Mouse (Mus musculus): ENCODE data around the gene Ttc38. TPM values are rescaled to one million over a fixed set of nuclear protein-coding genes. Genes with fewer than 3 reads are reported as not detected.

The Ttc38 gene
- polyA plus RNA-seq (2017; shearing (Covaris generic)) = 10 to 100 TPM; 11.3 to 13.0 TPM

DNA sequence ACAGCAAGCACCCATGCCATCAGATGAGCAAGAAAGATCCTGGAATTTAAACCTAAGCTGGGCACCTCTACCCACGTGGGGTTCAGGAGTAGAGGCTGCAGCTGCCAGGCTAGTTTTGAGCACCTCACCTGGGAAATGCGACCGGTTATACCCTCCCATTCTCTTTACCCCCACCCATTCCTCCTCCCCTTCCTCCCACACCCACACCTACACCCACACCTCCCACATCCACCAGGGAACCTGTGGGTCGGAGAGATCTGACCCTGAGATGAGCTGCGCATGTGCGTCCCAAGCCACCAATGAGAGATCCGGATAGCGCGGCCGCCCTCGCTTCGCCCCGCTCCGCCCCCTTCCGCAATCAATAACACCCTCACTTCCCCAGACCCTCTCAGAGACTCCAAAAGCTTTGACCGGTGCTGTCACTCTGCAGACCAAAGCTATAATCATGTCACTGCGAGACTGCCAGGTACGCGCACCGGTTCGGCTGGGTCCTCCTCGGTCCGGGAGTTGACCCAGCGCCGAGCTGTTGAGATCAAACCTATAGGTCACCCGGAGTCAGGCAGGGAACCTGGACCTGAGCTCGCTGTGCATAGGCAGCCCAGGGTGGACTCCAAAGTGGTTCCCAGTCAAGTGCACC lies at the start of gene Ttc38:
TSS of gene Ttc38 (plus strand) at position 353 of the 637 bp plus-strand sequence.
- ATAC-seq = peak; percentile 91

DNA sequence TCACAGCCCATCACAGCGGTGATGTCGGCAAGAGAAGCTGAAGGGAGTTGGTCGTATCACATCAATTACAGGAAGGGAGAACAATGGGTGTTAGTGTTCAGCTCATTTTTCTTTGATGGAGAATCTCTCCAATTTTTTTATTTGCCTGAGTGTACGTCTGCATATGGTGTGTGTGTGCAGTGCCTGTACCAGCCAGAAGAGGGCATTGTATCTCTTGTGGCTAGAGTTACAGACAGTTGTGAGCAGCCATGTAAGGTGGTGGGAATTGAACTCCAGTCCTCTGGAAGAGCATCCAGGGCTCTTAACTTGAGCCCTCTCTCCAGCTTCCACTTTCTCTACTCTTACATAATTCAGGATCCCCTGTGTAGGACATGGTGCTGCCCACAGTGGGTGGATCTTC lies 49.0 kb upstream of the Ttc38 start:
- ATAC-seq = no peak

DNA sequence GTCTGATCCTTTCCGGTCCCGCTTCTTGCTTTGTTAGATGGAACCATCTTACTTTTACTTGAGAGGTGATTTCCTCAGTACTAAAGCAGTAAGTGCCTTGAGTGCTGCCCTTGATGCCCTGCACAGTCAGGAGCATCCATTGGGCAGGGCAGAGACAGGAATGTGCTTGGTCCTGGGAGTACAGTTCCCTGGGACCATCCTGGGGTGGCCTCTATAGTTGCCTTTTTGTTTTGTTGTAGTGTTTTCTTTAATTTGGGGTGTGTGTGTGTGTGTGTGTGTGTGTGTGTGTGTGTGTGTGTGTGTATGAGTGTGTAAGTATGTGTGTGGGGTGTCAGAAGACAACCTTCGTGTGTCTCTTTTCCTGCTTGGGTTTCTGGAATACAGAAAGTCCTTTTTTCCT lies 47.8 kb upstream of the Ttc38 start:
- no peak for ATAC-seq

DNA sequence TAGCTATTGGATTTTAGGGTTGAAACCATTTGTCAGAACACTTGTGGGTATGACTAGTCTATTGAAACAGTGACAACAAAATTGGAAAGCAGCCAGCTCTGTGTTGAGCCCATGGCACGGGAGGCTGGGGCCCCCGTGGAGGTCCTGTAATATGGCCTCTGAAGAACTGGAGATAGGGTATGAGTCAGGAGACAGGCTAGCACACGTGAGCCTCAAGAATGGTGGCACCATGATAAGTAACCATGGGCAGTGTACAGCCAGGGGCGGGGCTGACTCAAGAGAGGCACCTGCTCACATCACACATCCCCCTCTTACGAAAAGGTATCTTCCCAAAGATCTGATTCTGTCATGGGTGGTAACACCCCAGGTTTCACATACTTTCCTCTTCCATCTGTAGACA lies 45.4 kb upstream of the Ttc38 start:
- ATAC-seq = no peak

DNA sequence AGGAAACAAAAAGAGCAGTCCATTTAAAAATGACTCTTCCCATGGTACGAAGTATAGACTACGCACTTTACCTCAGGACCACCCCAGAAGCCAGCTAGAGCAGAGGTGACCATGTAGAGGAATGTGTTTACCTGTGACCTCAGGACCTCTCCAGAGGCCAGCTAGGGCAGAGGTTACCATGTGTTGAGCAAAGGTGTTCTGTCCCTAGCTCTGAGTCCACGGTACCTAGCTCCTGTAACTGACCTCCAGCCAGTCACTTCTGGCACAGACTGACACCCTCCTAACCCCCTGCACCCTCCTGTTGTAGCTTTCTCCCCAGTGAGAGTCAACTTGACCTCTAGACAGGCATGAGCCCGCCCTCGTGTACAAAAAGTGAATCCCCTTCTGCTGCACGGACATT lies 44.6 kb upstream of the Ttc38 start:
- ATAC-seq = no peak

DNA sequence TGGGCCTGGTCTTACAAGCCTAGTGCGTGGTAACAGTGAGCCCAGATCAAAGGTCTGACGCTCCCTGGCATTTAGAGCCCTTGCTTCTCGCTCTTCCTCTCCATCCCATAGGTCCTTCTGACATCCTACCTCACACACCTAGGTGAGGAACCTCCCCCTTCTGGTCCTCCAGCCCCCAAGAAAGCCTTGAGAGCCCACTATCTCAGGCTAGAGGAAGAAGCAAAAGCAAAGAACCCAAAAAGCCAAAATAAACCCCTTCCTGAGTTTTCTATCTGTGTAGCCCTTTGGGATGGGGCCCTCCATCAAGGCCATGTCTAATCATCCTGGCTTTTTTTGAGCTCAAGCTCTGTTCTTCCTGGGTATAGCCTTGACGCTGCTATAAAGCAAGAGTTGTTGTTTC lies 44.1 kb upstream of the Ttc38 start:
- ATAC-seq = no peak

DNA sequence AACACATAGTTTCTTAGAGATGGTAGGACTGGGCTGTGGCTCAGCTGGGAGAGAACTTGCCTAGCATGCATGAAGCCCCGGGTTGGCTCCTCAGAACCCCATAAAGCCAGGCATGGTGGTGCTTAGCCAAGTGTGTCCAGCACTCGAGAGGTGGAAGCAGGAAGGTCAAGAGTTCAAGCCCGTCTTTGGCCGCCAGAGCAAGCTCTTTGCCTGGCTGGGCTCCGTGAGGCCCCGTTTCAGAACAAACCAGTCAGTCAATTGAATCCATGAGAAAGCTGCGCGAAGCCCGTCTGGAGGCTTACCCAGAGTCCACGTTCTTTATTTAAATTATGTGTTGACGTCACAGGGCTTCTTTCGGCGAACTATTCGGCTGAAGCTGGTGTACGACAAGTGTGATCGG lies 43.5 kb upstream of the Ttc38 start:
- ATAC-seq = no peak

DNA sequence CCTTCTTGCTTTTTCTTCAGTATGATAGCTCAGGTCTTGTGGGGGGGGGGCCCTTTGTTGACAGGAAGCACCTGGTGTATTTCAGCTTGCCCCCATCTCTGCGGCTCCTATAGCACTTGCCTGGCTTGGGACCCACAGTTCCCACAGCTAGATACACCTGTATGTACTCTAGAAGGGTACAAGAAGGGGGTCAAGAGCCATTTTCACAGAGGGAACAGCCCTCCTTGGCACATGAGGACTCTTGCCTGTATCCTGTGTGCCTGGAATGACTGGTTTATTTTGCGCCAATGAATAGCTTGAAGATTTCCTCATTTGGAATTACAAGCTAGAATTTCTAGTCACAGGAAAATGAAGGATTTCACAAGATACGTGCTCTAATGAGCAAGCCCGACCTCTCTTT lies 40.7 kb upstream of the Ttc38 start:
- ATAC-seq = no peak

DNA sequence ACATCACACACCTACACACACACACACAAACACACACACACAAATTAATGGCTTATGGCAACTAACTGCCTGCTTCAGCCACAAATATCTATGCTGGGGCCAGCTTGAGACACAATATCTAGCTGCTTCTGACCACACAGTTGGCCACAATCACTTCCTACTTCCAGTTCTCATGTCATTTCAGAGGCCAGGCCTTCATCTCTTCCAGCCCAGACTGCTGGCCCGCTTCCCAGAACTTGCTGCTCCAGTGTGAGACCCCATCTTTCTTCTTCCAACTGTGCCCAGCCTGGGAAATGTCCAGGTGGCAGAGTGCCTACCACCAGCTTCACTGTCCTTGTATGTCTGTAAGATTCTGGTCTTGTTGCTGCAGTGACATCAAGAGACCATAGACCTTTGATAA lies 39.3 kb upstream of the Ttc38 start:
- ATAC-seq = no peak

DNA sequence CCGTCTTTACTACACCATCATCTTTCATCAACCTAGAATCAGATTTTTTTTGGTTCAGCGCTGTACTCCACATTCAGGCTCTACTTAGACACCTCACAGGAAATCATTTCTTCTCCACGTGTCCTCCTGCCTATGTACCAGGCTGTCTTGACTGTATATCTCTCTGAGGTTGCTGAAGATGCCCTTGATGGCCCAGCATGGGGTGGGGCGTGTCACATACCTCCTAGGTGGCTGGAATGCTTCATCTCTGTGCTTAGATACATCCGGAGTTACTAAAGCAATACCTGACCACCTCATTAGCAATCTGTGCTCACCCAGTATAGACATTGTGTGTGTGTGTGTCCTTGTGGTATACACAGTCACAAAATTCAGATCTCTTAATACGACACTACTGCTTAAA lies 36.6 kb upstream of the Ttc38 start:
- ATAC-seq = no peak

DNA sequence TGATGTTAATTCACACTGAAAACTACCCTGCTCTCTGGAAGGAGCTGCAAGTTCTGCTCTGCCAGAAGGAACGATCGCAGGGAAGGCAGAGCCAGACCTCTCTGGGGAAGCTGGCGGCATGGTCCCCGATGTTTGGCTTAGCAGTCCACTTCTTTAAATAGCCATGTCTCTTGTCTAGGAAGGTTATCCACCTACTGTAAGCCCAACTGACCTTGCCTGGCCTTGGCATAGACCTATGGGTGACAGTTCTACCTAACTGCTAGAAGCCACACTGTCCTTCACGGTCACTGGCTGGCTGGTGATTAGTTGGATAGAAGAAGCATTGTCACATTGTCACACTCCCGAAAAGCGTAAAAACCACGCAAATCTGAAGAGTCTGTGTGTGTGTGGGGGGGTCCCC lies 33.4 kb upstream of the Ttc38 start:
- no peak for ATAC-seq

DNA sequence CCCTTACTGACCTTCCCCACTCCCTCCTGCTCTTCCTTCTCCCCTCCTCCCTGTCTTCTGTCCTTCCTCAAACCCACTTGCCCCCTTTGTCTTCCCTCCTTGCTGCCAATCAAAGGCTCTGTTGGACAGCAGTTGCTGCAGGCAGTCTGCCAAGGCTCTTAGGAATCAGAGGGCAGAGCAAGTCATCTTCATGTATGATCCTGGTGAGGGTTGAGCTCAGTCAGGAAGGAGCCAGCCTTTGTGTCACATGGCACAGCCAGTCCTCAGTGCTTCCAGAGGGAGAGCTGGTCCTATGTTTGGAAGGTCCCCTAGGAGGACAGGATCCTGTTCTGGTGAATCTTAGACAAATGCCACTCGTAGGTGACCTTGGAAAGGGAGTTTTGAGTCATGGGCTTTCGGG lies 29.2 kb upstream of the Ttc38 start:
- no peak for ATAC-seq

DNA sequence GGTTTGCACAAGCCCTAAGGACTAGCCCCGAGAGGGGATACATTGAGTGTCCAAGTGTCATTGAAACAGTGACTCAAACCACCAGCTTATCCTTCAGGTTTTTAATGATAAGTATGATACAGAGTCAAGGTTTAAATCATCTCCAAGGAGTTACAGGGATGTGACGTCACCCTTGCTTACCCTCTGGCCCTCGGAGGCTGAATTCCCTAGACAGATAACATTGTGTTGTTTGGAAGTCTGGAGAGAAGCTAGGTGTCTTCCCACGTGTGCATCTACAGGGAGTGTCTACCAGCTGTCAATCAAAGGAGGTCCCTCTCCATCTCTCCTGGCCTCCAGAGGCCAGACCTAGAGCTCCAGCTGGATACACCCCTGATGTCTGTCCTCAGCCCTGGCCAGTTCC lies 25.2 kb upstream of the Ttc38 start:
- no peak for ATAC-seq

DNA sequence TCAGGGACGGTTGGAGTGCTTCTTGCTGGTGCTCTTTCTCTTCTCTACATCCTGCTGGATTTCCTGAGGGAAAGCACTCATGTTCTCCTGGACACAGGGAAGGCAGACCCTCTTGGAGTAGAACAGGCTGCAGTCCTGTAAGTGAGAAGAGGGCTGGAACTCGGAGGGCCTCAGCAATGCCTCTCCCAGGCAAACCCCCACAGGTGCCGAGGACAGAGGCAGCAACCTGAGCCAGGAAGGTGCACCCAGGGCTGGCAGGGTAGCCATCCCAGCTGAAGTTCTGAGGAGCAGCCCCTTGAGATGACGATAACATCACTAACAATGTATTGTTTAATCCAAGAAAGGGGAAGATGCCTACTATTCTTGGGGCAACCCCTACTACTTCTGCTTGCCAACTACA lies 24.7 kb upstream of the Ttc38 start:
- no peak for ATAC-seq

DNA sequence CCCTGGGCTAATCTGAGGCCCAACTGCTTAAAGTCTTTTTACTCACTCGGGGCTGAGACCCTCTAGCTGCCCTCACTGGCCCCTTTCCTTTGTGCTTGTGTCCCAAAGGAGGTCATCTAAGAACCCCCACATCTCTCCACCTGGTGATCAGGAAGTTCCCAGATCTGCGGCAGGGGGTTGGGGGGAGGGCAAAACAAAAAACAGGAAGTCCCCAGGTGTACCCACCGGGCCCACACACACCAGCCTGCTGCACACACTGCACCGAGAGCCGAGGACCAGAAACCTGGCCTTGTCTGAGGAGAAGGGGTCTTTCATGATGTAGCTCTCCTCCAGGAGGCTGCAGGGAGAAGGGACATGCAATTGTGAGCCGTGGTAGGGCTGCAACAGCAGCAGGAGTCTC lies 24.1 kb upstream of the Ttc38 start:
- no peak for ATAC-seq

DNA sequence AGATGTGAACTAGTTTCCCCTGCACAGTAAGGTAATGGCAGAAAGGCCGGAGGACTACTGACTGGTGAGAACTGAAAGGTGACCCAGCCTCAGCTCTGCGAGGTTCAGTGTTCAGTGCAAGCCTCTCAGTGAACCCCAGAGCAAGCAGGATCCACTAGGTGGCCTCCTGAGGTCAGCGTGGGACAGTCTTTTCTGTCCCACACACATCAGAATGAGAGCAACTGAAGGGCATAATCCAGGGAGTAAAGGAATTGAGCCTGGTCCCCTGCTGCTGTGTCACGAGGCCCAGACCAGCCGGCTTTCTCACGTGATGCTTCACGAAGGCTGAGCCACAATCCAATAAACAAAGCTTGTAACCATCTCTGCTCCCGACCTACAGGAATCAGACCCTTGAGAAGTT lies 23.7 kb upstream of the Ttc38 start:
- ATAC-seq = no peak

DNA sequence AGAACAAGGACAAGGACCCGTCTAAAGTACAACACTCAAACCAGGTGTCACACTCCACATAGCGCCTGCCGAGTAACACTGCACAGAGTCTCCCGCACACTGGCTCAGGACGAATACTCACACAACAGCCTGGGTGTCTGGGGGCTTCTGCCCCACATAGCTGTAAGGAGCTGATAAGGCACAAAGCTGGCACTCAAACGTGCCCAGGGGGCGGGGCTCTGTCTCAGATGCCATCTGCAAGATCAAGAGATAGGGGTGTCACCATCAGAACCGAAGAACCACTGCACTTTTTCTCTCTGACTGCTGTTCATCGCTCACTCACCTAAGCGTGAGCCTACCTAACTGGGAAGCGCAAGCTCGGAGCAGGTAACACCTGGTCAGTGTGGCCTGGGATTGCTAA lies 23.0 kb upstream of the Ttc38 start:
- no peak for ATAC-seq

DNA sequence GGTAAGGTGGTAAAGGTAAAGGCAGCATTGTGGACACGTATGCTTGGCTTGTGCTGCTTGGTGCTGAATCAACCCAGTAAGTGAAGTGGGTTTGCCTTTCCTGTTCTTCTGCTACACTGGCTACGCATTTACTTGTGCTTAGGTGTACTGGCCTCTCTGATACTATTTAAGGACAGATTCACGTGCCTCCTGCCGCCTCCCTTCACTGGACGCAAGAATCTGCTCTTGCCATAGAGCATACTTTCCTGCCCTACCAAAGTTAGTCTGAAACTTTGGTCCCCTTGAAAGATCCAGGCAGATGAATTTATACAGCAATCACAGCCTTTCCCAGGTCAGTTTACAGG lies 21.7 kb upstream of the Ttc38 start:
- ATAC-seq = no peak

DNA sequence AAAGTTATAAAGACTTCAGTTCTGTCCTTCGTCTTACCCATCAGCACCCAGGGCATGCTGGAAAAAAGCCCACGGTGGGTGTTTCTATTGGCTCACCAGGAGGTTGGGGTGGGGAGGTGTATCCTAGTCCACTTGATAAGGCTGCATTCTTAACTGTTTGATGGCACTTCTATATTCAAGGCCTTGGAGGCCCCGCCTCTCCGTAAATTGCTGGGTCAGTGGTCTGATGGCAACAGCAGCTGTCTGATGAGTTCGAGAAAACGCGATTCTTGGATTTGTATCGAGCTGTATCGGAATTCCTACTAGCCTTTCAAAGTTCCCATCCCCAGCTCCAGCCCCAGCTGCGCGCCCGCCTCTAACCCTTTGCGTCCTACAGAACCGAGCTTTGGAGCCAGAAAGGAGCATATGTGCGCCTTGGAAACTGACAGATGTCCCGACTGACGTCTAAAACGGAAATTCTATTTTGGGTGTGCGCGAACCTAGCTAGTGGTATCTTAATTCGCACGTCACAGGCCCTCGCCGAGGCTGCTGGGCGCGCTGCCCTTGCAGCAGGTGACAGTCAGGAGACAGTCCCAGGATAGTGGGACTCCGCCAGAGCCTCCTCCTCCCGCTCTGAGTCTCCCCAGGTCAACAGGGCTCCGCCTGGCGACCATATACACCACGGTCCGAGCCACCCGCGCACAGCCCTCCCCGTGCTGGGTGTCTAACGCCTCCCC lies 21.1 kb upstream of the Ttc38 start:
- peak; percentile 60 for ATAC-seq

DNA sequence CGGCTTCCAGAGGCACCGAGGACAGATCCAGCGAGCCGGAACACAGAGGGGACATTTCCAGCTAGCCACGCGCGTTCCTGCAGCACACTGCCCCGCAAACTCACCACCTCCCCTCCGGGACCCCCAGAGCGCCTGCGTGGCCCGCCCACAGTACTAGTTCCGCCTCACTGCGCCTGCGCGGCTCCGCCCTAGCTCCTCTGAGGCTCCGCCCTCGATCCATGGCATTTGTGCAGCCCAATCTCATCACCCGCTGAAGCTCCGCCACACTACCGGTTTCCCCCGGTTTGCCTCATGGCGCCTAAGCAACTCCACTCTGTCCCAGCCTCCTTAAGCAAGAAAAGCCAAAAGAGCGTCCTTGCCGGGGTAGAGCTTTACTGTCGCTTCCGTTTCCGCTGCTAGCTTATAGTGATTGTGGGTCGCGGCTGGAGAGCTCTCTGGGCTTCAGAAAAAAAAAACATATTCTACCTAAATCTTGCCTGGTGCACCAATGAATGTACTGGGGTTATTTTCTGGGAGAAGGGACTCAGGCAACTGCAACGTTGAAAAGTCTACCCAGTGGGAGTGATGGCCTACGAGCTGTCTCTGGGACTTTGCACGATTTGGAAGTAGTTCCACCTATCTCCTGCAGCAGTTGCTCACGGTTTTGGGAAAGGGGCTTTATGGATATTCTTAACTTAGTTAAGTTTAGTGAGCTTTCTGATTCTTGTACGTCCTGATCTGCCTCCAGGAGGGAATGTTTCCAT lies 20.4 kb upstream of the Ttc38 start, which contains the start of gene Cdpf1:
TSS of gene Cdpf1 (minus strand) at position 163 of the 743 bp plus-strand sequence.
- ATAC-seq = peak; percentile 92

DNA sequence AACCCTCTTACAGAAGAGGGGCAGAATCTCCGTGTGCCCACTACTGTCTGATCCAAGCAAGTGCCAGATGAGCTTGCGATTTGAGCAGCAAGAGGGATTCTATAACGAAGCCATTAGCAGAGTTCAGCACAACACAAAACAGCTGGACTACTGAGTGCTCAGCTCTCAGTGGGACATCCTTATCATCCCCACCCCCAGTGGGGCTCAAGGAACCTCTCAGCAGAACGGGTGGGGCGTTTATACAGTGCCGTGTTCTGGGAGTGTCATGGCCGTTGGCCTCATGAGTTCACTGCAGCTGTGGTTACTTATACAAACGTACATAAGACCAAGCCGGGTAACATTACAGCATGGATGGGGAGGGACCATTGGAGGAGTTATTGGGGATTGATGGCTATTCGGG lies 18.7 kb upstream of the Ttc38 start:
- no peak for ATAC-seq

DNA sequence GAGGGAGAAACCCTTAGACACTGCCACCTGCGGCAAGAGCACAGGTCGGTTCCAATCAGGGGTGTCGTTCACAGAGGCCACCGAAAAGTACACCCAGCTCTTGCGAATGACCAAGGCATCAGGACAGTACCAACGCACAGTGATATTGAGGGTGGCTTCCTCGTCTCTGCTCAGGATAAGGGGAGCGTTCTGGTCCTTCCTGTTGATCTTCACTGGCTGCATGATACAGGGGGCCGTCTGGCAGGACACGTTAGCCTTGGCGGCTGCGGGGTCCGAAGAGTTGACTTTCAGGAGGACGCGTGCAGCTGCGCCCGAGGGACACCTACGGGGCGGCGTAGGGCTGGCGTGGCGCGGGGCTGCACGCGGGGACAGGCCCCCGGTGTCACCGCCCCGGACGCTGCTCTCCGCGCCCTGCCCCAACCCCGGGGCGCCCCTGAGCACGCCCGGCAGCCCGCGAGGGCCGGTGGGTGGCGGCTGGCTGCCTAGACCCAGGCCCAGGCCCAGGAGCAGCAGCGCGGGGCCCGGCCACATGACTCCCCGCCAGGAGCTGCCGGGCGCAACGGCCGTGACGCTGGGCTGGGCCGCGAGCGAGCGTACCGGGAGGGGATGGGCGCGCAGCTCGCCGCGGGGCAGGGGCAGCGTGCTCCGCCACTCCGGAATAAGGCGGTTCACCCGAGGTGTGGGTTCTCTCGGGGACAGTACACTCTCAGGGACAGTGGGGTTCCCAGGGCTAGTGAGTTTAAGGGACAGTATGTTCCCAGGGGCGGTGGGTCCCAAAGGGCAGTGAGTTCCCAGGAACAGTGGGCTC lies 10.7 kb upstream of the Ttc38 start, which contains the start of gene Pkdrej:
TSS of gene Pkdrej (minus strand) at position 532 of the 808 bp plus-strand sequence.
- no peak for ATAC-seq

DNA sequence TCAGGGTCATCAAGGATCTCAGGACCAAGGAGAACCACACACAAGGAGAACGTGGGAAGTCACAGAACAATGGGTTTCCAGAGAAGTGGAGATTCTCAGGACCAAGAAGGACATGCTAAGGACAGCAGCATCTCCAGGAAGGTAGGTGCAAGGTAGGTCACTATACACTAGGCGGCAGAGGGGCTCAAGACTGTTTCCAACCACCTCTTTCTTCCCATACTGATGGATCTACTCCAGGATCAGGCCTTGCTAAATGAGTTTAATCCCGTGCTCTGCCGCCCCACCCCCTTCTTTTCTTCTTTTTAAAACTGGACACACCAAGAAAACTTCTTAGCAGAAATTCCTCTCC lies 10.1 kb upstream of the Ttc38 start:
- no peak for ATAC-seq

All from activated CD4-positive, CD25-positive, alpha-beta regulatory T cell, adult 4 months (primary cell).